Mouse (Mus musculus): ENCODE results near the gene Gm13101. TPM values are rescaled to one million over a fixed set of nuclear protein-coding genes. Genes with fewer than 3 reads are reported as not detected.
"Not testable (repeated sequence)": the region's sequence is repeated elsewhere in the genome, so short reads cannot be mapped to it uniquely, and the experiment has no call there.

Gm13101 gene
- not detected in 2 replicates for polyA plus RNA-seq (2014; fragmentation: Nextera tagmentation; extraction: Ambion mirVana)

DNA sequence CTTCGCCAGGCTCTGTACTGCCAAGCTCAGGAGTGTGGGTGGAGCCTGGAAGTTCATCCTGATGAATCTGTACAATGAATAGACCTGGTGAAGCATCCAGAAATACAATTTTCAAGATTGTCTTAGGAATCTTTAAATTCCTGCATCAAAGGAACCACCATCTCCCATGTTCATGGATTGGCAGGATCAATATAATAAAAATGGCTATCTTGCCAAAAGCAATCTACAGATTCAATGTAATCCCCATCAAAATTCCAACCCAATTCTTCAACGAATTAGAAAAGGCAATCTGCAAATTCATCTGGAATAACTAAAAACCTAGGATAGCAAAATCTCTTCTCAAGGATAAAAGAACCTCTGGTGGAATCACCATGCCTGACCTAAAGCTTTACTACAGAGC lies at the start of gene Gm13101:
TSS of gene Gm13101 (minus strand) at position 101 of the 400 bp plus-strand sequence.
- not testable (repeated sequence) for H3K9ac ChIP-seq (replicated peaks; ENCODE audit: low read depth, low read length); H3K27me3 ChIP-seq (ENCODE audit: control insufficient read depth, insufficient read depth, low read length); H3K36me3 ChIP-seq (ENCODE audit: control insufficient read depth, insufficient read depth, low read length); H3K27ac ChIP-seq (ENCODE audit: low read depth, low read length); H3K9me3 ChIP-seq (ENCODE audit: control insufficient read depth, low read length); H3K4me3 ChIP-seq (ENCODE audit: low read depth, low read length); H3K4me2 ChIP-seq (ENCODE audit: low read depth, low read length); ATAC-seq (ENCODE audit: low read depth); H3K4me1 ChIP-seq (ENCODE audit: control insufficient read depth, insufficient read depth, low read length)
- 33% methylated on average over 2 of the region's 2 CpGs for WGBS

DNA sequence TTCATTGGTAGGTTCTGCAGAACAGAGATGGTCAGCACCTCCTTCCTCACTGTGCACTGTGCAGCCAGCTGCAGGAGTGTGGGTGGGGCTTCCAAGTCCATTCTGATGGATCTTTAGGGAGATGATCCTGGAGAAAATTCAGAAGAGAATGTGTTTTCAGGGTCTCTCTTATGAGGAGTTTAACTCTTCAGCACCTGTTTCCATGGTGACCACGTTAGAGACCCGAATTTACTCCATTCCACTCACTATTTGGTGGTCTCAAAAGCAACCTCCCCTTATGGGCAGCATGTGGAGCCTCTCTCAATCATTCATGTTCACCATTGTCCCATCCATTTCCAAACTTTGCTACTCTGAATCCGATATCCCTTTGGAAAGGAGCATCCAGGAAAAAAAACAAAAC lies 27.5 kb upstream of the Gm13101 start, which contains the start of gene Pramef17:
TSS of gene Pramef17 (minus strand) at position 101 of the 400 bp plus-strand sequence.
- not testable (repeated sequence) for H3K4me1 ChIP-seq (ENCODE audit: control insufficient read depth, insufficient read depth, low read length); H3K4me2 ChIP-seq (ENCODE audit: low read depth, low read length); H3K9me3 ChIP-seq (ENCODE audit: control insufficient read depth, low read length); H3K4me3 ChIP-seq (ENCODE audit: low read depth, low read length); ATAC-seq (ENCODE audit: low read depth); H3K27me3 ChIP-seq (ENCODE audit: control insufficient read depth, insufficient read depth, low read length); H3K9ac ChIP-seq (replicated peaks; ENCODE audit: low read depth, low read length); H3K36me3 ChIP-seq (ENCODE audit: control insufficient read depth, insufficient read depth, low read length); H3K27ac ChIP-seq (ENCODE audit: low read depth, low read length)
- 68% methylated on average over 3 of the region's 3 CpGs for WGBS

DNA sequence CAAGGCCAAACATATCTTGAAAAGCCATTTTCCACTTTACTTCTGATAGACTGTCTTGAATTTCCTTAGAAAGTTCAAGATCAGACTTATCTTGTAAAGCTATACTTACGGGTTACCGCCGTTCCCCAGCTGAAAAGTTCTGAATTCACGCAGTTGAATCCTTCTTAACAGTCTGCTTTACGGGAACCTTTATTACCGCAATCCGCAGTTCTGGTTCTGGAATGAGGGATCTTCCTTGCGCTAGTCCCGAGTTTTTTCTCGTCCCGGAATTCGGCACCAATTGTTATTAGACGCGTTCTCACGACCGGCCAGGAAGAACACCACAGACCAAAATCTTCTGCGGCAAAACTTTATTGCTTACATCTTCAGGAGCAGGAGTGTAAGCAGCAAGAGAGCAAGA lies 21.4 kb upstream of the Gm13101 start:
- H3K9me3 ChIP-seq (ENCODE audit: control insufficient read depth, low read length); H3K36me3 ChIP-seq (ENCODE audit: control insufficient read depth, insufficient read depth, low read length); H3K9ac ChIP-seq (replicated peaks; ENCODE audit: low read depth, low read length); H3K27ac ChIP-seq (ENCODE audit: low read depth, low read length); ATAC-seq (ENCODE audit: low read depth); H3K4me2 ChIP-seq (ENCODE audit: low read depth, low read length); H3K4me3 ChIP-seq (ENCODE audit: low read depth, low read length); H3K4me1 ChIP-seq (ENCODE audit: control insufficient read depth, insufficient read depth, low read length); H3K27me3 ChIP-seq (ENCODE audit: control insufficient read depth, insufficient read depth, low read length): not testable (repeated sequence)
- WGBS, result 95% methylated on average over 14 of the region's 17 CpGs

DNA sequence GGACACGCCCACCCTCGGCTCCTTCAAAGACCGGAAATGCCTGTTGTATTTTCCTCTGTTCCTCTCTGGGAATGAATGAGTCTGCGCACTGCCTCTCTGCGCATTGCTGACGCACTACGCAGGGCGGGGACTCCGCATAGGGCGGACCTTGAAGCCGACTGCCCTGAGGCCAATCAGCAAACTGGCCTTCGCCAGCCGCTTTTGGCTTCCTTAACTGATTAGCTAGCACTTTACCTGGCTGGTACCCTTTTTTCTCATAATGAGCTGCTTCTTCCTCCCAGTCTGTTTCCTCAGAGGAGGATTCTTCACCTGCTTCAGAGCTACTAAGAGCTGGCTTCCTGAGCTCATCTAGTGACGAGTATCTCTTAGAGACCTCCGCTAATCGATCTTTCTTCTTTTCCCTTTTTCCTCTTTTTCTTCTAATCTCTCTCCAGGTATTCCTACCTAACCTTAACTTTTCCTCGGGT lies 20.8 kb upstream of the Gm13101 start:
- not testable (repeated sequence) for ATAC-seq (ENCODE audit: low read depth); H3K27me3 ChIP-seq (ENCODE audit: control insufficient read depth, insufficient read depth, low read length); H3K9me3 ChIP-seq (ENCODE audit: control insufficient read depth, low read length); H3K4me1 ChIP-seq (ENCODE audit: control insufficient read depth, insufficient read depth, low read length); H3K9ac ChIP-seq (replicated peaks; ENCODE audit: low read depth, low read length); H3K4me2 ChIP-seq (ENCODE audit: low read depth, low read length); H3K4me3 ChIP-seq (ENCODE audit: low read depth, low read length); H3K27ac ChIP-seq (ENCODE audit: low read depth, low read length); H3K36me3 ChIP-seq (ENCODE audit: control insufficient read depth, insufficient read depth, low read length)
- WGBS, result over 99% methylated on average over 6 of the region's 17 CpGs

DNA sequence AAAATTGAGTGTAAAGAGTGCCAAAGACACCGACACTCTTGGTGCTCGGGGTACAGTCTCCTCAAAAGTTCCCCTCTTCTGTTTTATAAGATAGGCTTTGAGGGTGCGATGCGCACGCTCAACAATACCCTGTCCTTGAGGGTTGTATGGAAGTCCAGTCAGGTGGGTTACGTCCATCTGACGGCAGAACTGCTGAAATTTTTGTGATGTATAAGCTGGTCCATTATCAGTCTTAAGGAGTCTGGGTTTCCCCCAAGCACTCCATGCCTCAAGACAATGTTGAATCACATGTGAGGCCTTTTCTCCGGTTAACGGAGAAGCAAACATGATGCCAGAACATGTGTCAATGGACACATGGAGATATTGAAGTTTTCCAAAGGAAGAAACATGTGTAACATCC lies 19.0 kb upstream of the Gm13101 start:
- H3K4me2 ChIP-seq (ENCODE audit: low read depth, low read length); H3K9me3 ChIP-seq (ENCODE audit: control insufficient read depth, low read length); H3K27ac ChIP-seq (ENCODE audit: low read depth, low read length); H3K4me3 ChIP-seq (ENCODE audit: low read depth, low read length); H3K27me3 ChIP-seq (ENCODE audit: control insufficient read depth, insufficient read depth, low read length); H3K36me3 ChIP-seq (ENCODE audit: control insufficient read depth, insufficient read depth, low read length); H3K4me1 ChIP-seq (ENCODE audit: control insufficient read depth, insufficient read depth, low read length); ATAC-seq (ENCODE audit: low read depth); H3K9ac ChIP-seq (replicated peaks; ENCODE audit: low read depth, low read length): not testable (repeated sequence)
- 100% methylated on average over 2 of the region's 9 CpGs for WGBS

DNA sequence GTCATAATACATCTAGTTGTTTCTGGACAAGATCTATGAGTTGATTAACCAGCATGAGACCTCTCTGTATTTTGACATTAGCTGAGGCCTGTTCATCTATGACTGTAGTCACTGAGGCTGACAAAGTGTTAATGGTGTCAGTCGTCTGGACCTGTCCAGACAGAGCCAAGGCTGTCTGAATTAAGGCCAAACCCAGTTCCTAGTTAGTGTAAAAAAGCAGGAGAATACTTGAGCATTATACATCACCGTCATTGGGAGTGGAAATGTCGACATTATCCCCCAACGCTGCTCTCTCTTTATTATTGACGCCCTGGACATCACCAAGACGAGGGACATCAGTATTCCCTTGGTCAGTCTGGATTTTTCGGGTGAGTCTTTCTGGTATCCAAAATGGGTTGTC lies 18.4 kb upstream of the Gm13101 start:
- H3K9me3 ChIP-seq (ENCODE audit: control insufficient read depth, low read length); H3K4me2 ChIP-seq (ENCODE audit: low read depth, low read length); H3K9ac ChIP-seq (replicated peaks; ENCODE audit: low read depth, low read length); H3K36me3 ChIP-seq (ENCODE audit: control insufficient read depth, insufficient read depth, low read length); H3K27me3 ChIP-seq (ENCODE audit: control insufficient read depth, insufficient read depth, low read length); H3K4me3 ChIP-seq (ENCODE audit: low read depth, low read length); H3K27ac ChIP-seq (ENCODE audit: low read depth, low read length); ATAC-seq (ENCODE audit: low read depth); H3K4me1 ChIP-seq (ENCODE audit: control insufficient read depth, insufficient read depth, low read length): not testable (repeated sequence)
- WGBS, result no CpG with 5 or more reads among the region's 7 CpGs

DNA sequence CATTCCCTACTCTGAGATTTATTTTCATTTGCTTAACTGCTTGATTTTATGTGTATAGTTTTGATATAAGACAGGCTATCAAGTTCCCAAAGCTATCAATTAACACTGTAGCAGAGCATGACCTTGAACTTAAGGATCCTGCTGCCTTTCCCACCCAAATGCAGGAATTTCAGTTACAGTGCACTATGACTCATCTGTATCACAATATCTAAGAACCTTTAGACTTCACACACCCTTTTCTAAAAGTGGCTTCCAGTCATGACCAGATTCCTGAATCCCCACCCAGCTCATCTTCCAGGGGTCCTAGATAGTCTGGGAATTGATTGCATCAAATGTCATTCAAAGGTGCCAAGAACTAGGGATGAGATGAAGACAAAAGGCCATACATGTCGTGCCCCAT lies 16.7 kb upstream of the Gm13101 start:
- ATAC-seq (ENCODE audit: low read depth); H3K36me3 ChIP-seq (ENCODE audit: control insufficient read depth, insufficient read depth, low read length): not testable (repeated sequence)

DNA sequence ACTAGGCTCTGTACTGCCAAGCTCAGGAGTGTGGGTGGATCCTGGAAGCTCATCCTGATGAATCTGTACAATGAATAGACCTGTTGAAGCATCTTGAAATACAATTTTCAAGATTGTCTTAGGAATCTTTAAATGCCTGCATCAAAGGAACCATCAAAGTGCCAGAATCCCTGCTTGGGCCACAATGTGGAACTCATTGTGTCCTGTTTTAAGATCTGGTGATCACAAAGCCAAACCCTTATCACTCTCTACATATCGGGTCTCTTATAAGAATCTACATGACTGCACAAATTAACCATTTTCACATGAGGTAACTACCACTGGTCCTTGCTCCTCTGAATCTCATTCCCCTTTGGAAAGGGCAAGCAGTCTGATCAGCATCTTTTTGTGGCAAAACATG lies 15.8 kb downstream of the Gm13101 start, which contains the start of gene Pramef25:
TSS of gene Pramef25 (minus strand) at position 101 of the 400 bp plus-strand sequence.
- H3K9ac ChIP-seq (replicated peaks; ENCODE audit: low read depth, low read length); H3K27ac ChIP-seq (ENCODE audit: low read depth, low read length); H3K9me3 ChIP-seq (ENCODE audit: control insufficient read depth, low read length); H3K27me3 ChIP-seq (ENCODE audit: control insufficient read depth, insufficient read depth, low read length); ATAC-seq (ENCODE audit: low read depth); H3K4me1 ChIP-seq (ENCODE audit: control insufficient read depth, insufficient read depth, low read length); H3K4me3 ChIP-seq (ENCODE audit: low read depth, low read length); H3K4me2 ChIP-seq (ENCODE audit: low read depth, low read length); H3K36me3 ChIP-seq (ENCODE audit: control insufficient read depth, insufficient read depth, low read length): not testable (repeated sequence)
- WGBS, result 91% methylated on average over 1 of the region's 1 CpGs

More for the DNA sequence above, 16.7 kb upstream of the Gm13101 start:
- H3K27me3 ChIP-seq (ENCODE audit: control insufficient read depth, insufficient read depth, low read length); H3K9ac ChIP-seq (replicated peaks; ENCODE audit: low read depth, low read length); H3K4me3 ChIP-seq (ENCODE audit: low read depth, low read length); H3K9me3 ChIP-seq (ENCODE audit: control insufficient read depth, low read length); H3K27ac ChIP-seq (ENCODE audit: low read depth, low read length); H3K4me1 ChIP-seq (ENCODE audit: control insufficient read depth, insufficient read depth, low read length); H3K4me2 ChIP-seq (ENCODE audit: low read depth, low read length): not testable (repeated sequence)
- no CpG with 5 or more reads among the region's 1 CpGs for WGBS

All from neural tube, embryonic 14.5 days (tissue).